ENCODE assay signal across 29 mouse cellular contexts in genomic region chr14:47920638-47921347, GRCm38 (mm10).
DNase-seq lines count a peak whose midpoint lies in the region; ATAC-seq and TF ChIP-seq lines count a peak whose summit lies in the region.
"Had no signal": no experiment of that assay in that cellular context is flagged by ENCODE, and none has a peak within 500 bp of the region (broad histone marks: within the 10 kb centered on the region; RNA-seq: fewer than 3 reads in every experiment).

No protein-coding gene starts in this region.

- no peak for TF ChIP-seq POLR2A in kidney, adult 2 months (IDR thresholded peaks at IDR 0.05; ENCODE audit: low read depth, low read length)

- no peaks in the 10 kb centered on the region for H3K9me3 ChIP-seq in kidney, embryonic 14.5 days (ENCODE audit: control insufficient read depth, low read length)
- no peaks in the 10 kb centered on the region for H3K9me3 ChIP-seq in intestine, embryonic 15.5 days
- H3K9me3 ChIP-seq: embryonic facial prominence, embryonic 13.5 days; forebrain, embryonic 10.5 days; forebrain, embryonic 15.5 days; heart, embryonic 15.5 days; hindbrain, embryonic 12.5 days; liver, embryonic 13.5 days; neural tube, embryonic 13.5 days had no signal

- no peak overlapping the region for H3K27ac ChIP-seq in kidney, adult 2 months (ENCODE audit: insufficient read depth, low read depth, low read length)
- H3K27ac ChIP-seq in kidney, embryonic 14.5 days (ENCODE audit: low read depth, low read length) = no peak overlapping the region
- no peak overlapping the region for H3K27ac ChIP-seq in intestine, embryonic 15.5 days
- H3K27ac ChIP-seq: embryonic facial prominence, embryonic 13.5 days; forebrain, embryonic 10.5 days; forebrain, embryonic 15.5 days; heart, embryonic 15.5 days; hindbrain, embryonic 12.5 days; liver, embryonic 13.5 days; stomach, postnatal 0 days had no signal

- H3K4me3 ChIP-seq in kidney, adult 2 months (ENCODE audit: insufficient read depth, low read depth, low read length) = no peak overlapping the region
- H3K4me3 ChIP-seq in kidney, embryonic 14.5 days (ENCODE audit: low read length) = no peak overlapping the region
- H3K4me3 ChIP-seq in intestine, embryonic 15.5 days (replicated peaks) = no peak overlapping the region
- H3K4me3 ChIP-seq: embryonic facial prominence, embryonic 13.5 days; forebrain, embryonic 10.5 days; forebrain, embryonic 15.5 days; heart, embryonic 15.5 days; hindbrain, embryonic 12.5 days; liver, embryonic 13.5 days; neural tube, embryonic 13.5 days had no signal

- H3K4me2 ChIP-seq in kidney, embryonic 14.5 days (replicated peaks; ENCODE audit: low read depth, low read length) = no peak overlapping the region
- no peak overlapping the region for H3K4me2 ChIP-seq in intestine, embryonic 15.5 days (replicated peaks)
- H3K4me2 ChIP-seq: embryonic facial prominence, embryonic 13.5 days; forebrain, embryonic 15.5 days; heart, embryonic 15.5 days; hindbrain, embryonic 12.5 days; liver, embryonic 13.5 days; lung, embryonic 14.5 days; midbrain, embryonic 11.5 days; neural tube, embryonic 13.5 days had no signal

- no peak overlapping the region for H3K9ac ChIP-seq in kidney, embryonic 14.5 days (ENCODE audit: low read depth, low read length)
- no peak overlapping the region for H3K9ac ChIP-seq in intestine, embryonic 15.5 days
- H3K9ac ChIP-seq: embryonic facial prominence, embryonic 13.5 days; forebrain, embryonic 15.5 days; heart, embryonic 15.5 days; hindbrain, embryonic 12.5 days; liver, embryonic 13.5 days; lung, embryonic 14.5 days; neural tube, embryonic 13.5 days had no signal

- H3K27me3 ChIP-seq in kidney, adult 2 months (replicated peaks; ENCODE audit: control insufficient read depth, insufficient read depth, low read length) = no peaks in the 10 kb centered on the region
- H3K27me3 ChIP-seq in kidney, embryonic 14.5 days (ENCODE audit: control insufficient read depth, insufficient read depth, low read length) = no peaks in the 10 kb centered on the region
- H3K27me3 ChIP-seq in intestine, embryonic 15.5 days (replicated peaks) = no peaks in the 10 kb centered on the region
- H3K27me3 ChIP-seq: embryonic facial prominence, embryonic 13.5 days; forebrain, embryonic 15.5 days; heart, embryonic 15.5 days; hindbrain, embryonic 12.5 days; liver, embryonic 13.5 days; neural tube, embryonic 13.5 days; Patski had no signal

- no peak for TF ChIP-seq CTCF in kidney, adult 2 months (conservative IDR thresholded peaks at IDR 0.05; ENCODE audit: insufficient read depth, insufficient read length, low read depth, low read length)

- 89% methylated on average over 9 of the region's 9 CpGs for WGBS in kidney, adult 2 months
- WGBS in kidney, embryonic 14.5 days = 94% methylated on average over 9 of the region's 9 CpGs
- 87% methylated on average over 9 of the region's 9 CpGs for WGBS in intestine, embryonic 15.5 days

- H3K36me3 ChIP-seq in kidney, adult 2 months (ENCODE audit: control insufficient read depth, insufficient read depth, low read length) = no peaks in the 10 kb centered on the region
- H3K36me3 ChIP-seq in kidney, embryonic 14.5 days (ENCODE audit: control insufficient read depth, insufficient read depth, low read length) = no peaks in the 10 kb centered on the region
- no peaks in the 10 kb centered on the region for H3K36me3 ChIP-seq in intestine, embryonic 15.5 days
- H3K36me3 ChIP-seq: embryonic facial prominence, embryonic 13.5 days; forebrain, embryonic 10.5 days; forebrain, embryonic 15.5 days; heart, embryonic 15.5 days; hindbrain, embryonic 12.5 days; liver, embryonic 13.5 days; neural tube, embryonic 13.5 days had no signal

- peak; percentile 19 for DNase-seq in kidney, adult 2 months
- DNase-seq in lung, postnatal 25 days (ENCODE audit: low spot score) = peak; percentile 36
- DNase-seq in lung, postnatal 14 days = no peak
- peak; percentile 6 for DNase-seq in brain, adult 2 months (ENCODE audit: low read depth, low spot score)
- DNase-seq in cerebellum, adult 9-10 months = no peak
- DNase-seq: adrenal gland, postnatal 10 days; cerebellum, adult 2 months; embryo, embryonic 11 days; kidney, postnatal 14 days; left cerebral cortex, postnatal 4 days; liver, embryonic 13.5 days; lung, embryonic 14.5 days; right cerebral cortex, postnatal 4 days; thymus, adult 18-20 months; thymus, postnatal 25 days had no signal

- ATAC-seq in kidney, embryonic 14.5 days (ENCODE audit: low FRiP score, low TSS enrichment) = no peak
- ATAC-seq in megakaryocyte progenitor cell, adult 5-6 weeks (replicated peaks; ENCODE audit: poor library complexity) = peak; percentile 91
- no peak for ATAC-seq in intestine, embryonic 15.5 days
- ATAC-seq: forebrain, embryonic 15.5 days; intestine, embryonic 16.5 days; midbrain, embryonic 16.5 days; Patski had no signal

- H3K4me1 ChIP-seq in kidney, adult 2 months (ENCODE audit: control insufficient read depth, insufficient read depth, low read length) = 0 out of 2 replicates have a peak, but pooled peaks cover 3% of the 10 kb centered on the region
- peaks cover 6% of the 10 kb centered on the region; the same call in 1 of the 2 replicates for H3K4me1 ChIP-seq in kidney, embryonic 14.5 days (ENCODE audit: control insufficient read depth, insufficient read depth, low read length)
- H3K4me1 ChIP-seq in intestine, embryonic 15.5 days (replicated peaks) = no peaks in the 10 kb centered on the region
- H3K4me1 ChIP-seq: embryonic facial prominence, embryonic 13.5 days; forebrain, embryonic 15.5 days; hindbrain, embryonic 12.5 days; liver, embryonic 13.5 days had no signal

Comparison
In these comparisons a context has a peak if more than half of its experiments do, and no peak if none do; other contexts are left out.
1. DNase-seq: peak in kidney, adult 2 months (single experiment), lung, postnatal 25 days (single experiment) and brain, adult 2 months (single experiment); none in lung, postnatal 14 days (single experiment) and cerebellum, adult 9-10 months (single experiment).